Mouse (Mus musculus) thymus, adult 18-20 months (tissue): ENCODE measurements around the gene Ccdc191.

Experiments
- DNase-seq, 2 experiments: peaks; one replicate each; pipeline ENCODE4 v3.0.0; 2022; ENCODE audit warnings: mixed read lengths in 2 of 2

Gene Ccdc191

GRCm38 (mm10) chr16:43994623-43995022 lies 105.0 kb downstream of the Ccdc191 start:
- no peak for DNase-seq

GRCm38 (mm10) chr16:43999111-43999510 lies 109.5 kb downstream of the Ccdc191 start:
- no peak for DNase-seq

- DNase-seq: no peak
Measured at GRCm38 (mm10) chr16:43999541-43999940, 109.9 kb downstream of the Ccdc191 start.

GRCm38 (mm10) chr16:44002086-44002485 lies 112.5 kb downstream of the Ccdc191 start:
- no peak for DNase-seq

- DNase-seq: no peak
Measured at GRCm38 (mm10) chr16:44011010-44011409, 121.4 kb downstream of the Ccdc191 start.
